Mouse (Mus musculus) heart, embryonic 10.5 days (tissue): ENCODE results near the gene Ankrd60. TPM values are rescaled to one million over a fixed set of nuclear protein-coding genes. Genes with fewer than 3 reads are reported as not detected.

Experiments used
- DNase-seq: peaks from one replicate; pipeline ENCODE4 v3.0.0-alpha.2; 2017; ENCODE audit warnings: low spot score
- H3K27ac ChIP-seq: fragments of 300-500 bp; sonication (generic); 2 replicates; pipeline ENCODE4 v1.5.1; 2016; ENCODE audit warnings: mild to moderate bottlenecking
- H3K27me3 ChIP-seq: fragments of 300-500 bp; sonication (generic); 2 replicates; pipeline ENCODE4 v1.6.1; 2016; ENCODE audit warnings: mild to moderate bottlenecking; ENCODE audit not compliant: poor library complexity, insufficient read depth, severe bottlenecking
- H3K36me3 ChIP-seq: fragments of 300-500 bp; sonication (generic); 2 replicates; pipeline ENCODE4 v1.6.1; 2016; ENCODE audit warnings: mild to moderate bottlenecking, moderate library complexity
- H3K4me1 ChIP-seq: fragments of 300-500 bp; sonication (generic); 2 replicates; pipeline ENCODE4 v1.6.1; 2016; ENCODE audit warnings: mild to moderate bottlenecking
- H3K4me3 ChIP-seq: fragments of 300-500 bp; sonication (generic); 2 replicates; pipeline ENCODE4 v1.5.1; 2016; ENCODE audit warnings: mild to moderate bottlenecking, moderate library complexity
- H3K9me3 ChIP-seq: fragments of 300-500 bp; sonication (generic); 2 replicates; pipeline ENCODE4 v1.6.1; 2016; ENCODE audit warnings: mild to moderate bottlenecking, moderate library complexity
- WGBS: fragments of 180-500 bp; shearing (Covaris S2); methylation state at CpG from one replicate; pipeline ENCODE4 v1.1.7; 2016; 5-methylcytosine and 5-hydroxymethylcytosine counted together
- polyA plus RNA-seq: library from polyadenylated mRNA; unstranded; fragments of >200 nt; fragmentation: Nextera tagmentation; extraction: Ambion mirVana; gene quantifications from 2 replicates; pipeline ENCODE4 v1.2.1, GENCODE M21; 2016

The Ankrd60 gene
- polyA plus RNA-seq, 1 experiment from 2014 or later: not detected

DNA sequence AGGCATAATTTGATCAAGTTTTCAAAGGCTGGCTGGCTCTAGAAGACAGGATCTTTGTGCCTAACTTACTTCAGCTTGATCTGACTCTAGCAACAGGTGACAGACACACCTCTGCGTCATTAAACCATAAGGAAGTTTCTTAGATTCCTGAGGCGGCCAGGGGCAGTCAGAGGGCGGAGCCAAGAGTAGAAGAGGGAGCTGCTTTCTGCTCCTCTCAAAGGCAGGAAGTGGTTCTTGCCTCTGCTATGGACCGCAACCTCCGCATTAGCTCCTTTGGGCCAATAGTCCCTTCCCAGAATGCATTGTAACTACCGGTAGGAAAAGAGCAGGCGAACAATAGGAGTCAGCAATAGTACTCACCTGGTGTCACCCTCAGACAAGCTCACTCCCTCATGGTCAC is 43.6 kb downstream of the Ankrd60 start:
- Histone ChIP-seq H3K27me3 (peaks cover 17% of the 10 kb centered on the region; the same call in 1 of the 2 replicates), H3K9me3 (no peaks in the 10 kb centered on the region), H3K36me3 (no peaks in the 10 kb centered on the region), H3K27ac (no peak overlapping the region), H3K4me1 (peaks cover 2% of the 10 kb centered on the region; the same call in 1 of the 2 replicates), H3K4me3 (no peak overlapping the region)
- no peak for DNase-seq
- 67% methylated on average over 7 of the region's 7 CpGs for WGBS

GRCm38 (mm10) chr2:173532711-173533462 is 45.3 kb downstream of the Ankrd60 start:
- Histone ChIP-seq H3K9me3 (no peaks in the 10 kb centered on the region), H3K27me3 (peaks cover 26% of the 10 kb centered on the region), H3K4me1 (no peaks in the 10 kb centered on the region), H3K4me3 (no peak overlapping the region), H3K36me3 (no peaks in the 10 kb centered on the region), H3K27ac (no peak overlapping the region)
- no peak for DNase-seq
- WGBS: 71% methylated on average over 15 of the region's 15 CpGs

GRCm38 (mm10) chr2:173528493-173528892 is 49.7 kb downstream of the Ankrd60 start:
- Histone ChIP-seq H3K36me3 (no peaks in the 10 kb centered on the region), H3K9me3 (no peaks in the 10 kb centered on the region), H3K27ac (no peak overlapping the region), H3K27me3 (peaks cover 30% of the 10 kb centered on the region), H3K4me3 (no peak overlapping the region), H3K4me1 (no peaks in the 10 kb centered on the region)
- no peak for DNase-seq
- WGBS: 77% methylated on average over 3 of the region's 3 CpGs

GRCm38 (mm10) chr2:173522376-173522775 is 55.8 kb downstream of the Ankrd60 start, which contains the start of gene 1700021F07Rik:
1700021F07Rik (plus strand) TSS chr2:173522586.
- Histone ChIP-seq H3K36me3 (no peaks in the 10 kb centered on the region), H3K27me3 (peaks cover 9% of the 10 kb centered on the region; the same call in 1 of the 2 replicates), H3K4me1 (no peaks in the 10 kb centered on the region), H3K9me3 (no peaks in the 10 kb centered on the region), H3K4me3 (no peak within 1 kb of the TSS), H3K27ac (no peak within 1 kb of the TSS)
- no peak for DNase-seq
- WGBS: 87% methylated on average over 18 of the region's 18 CpGs

Other genes with a start within 250 kb of the Ankrd60 start
- not detected in 2 replicates for gene 1700021F07Rik, start 55.8 kb downstream of the Ankrd60 start, polyA plus RNA-seq
- gene Rab22a, start 81.4 kb upstream of the Ankrd60 start, polyA plus RNA-seq: 33.0 and 33.9 TPM in 2 replicates
- not detected in 2 replicates for gene 1700010B08Rik, start 141.1 kb upstream of the Ankrd60 start, polyA plus RNA-seq
- 11.2 and 13.6 TPM in 2 replicates for gene Vapb, start 159.1 kb upstream of the Ankrd60 start, polyA plus RNA-seq